8 mouse cellular contexts compared by ENCODE assay signal in genomic region chr11:85382055-85382454, GRCm38 (mm10). TPM values are rescaled to one million over a fixed set of nuclear protein-coding genes. Genes with fewer than 3 reads are reported as not detected.
DNase-seq lines count a peak whose midpoint lies in the region; ATAC-seq and TF ChIP-seq lines count a peak whose summit lies in the region.

No protein-coding gene starts in this region.

- in situ Hi-C loops in Patski (cut with MboI; ENCODE audit: low pct_unique_long_range_greater_than_20kb) = loop anchor here (5.0 kb wide), 1 partner anchor 455 kb away; no protein-coding TSS in a partner anchor

- DNase-seq in A20 (ENCODE audit: low read depth, low spot score) = peak; percentile 77
- peak; percentile 20 for DNase-seq in Patski (ENCODE audit: low read depth, low spot score)
- DNase-seq in cerebellum, postnatal 14 days = peak; percentile 77 to 82
- peak; percentile 73 for DNase-seq in gastrocnemius, adult 18-20 months (ENCODE audit: low spot score)
- peak; percentile 58 to 76 for DNase-seq in kidney, adult 8-10 months
- DNase-seq in liver = peak; percentile 61
- DNase-seq in ovary, postnatal 14 days (ENCODE audit: low spot score) = peak; percentile 49
- peak; percentile 70 for DNase-seq in thymus, postnatal 25 days

- peak; percentile 95 for TF ChIP-seq CTCF in Patski (IDR thresholded peaks at IDR 0.05)

- POLR2A ChIA-PET in Patski (lab: Charles Lee) = no interaction called here

- CTCF ChIA-PET in Patski (lab: Charles Lee) = interaction anchor here (0.7 to 1.7 kb wide), 9 partner anchors 10 to 112 kb away, joined by 3 to 7 read pairs (median 3); no protein-coding TSS in a partner anchor

- no peaks in the 10 kb centered on the region for H3K27me3 ChIP-seq in Patski

- peak; percentile 65 for ATAC-seq in Patski

RNA-seq across cellular contexts. Expression of gene Bcas3, which starts 29.1 kb away (rescaled TPM):
- 31.6 TPM for polyA plus RNA-seq in Patski (2021)
- 10 to 100 TPM; 40.7 to 47.3 TPM for total RNA-seq in gastrocnemius, adult 18-20 months (2021)

Comparison
In these comparisons a context has a peak if more than half of its experiments do, and no peak if none do; other contexts are left out.
1. Peak in every context shown above with its lines: DNase-seq and ATAC-seq.
2. DNase-seq: peak in every context shown above with its lines; median percentile 80 in cerebellum, postnatal 14 days; 77 in A20; 73 in gastrocnemius, adult 18-20 months; 70 in thymus, postnatal 25 days; 67 in kidney, adult 8-10 months; 61 in liver; 49 in ovary, postnatal 14 days; 20 in Patski.